Comparison of ENCODE assay signal across 18 mouse cellular contexts in genomic region chr15:93848830-93849229, GRCm38 (mm10).
"Had no signal": no experiment of that assay in that cellular context is flagged by ENCODE, and none has a peak within 500 bp of the region (broad histone marks: within the 10 kb centered on the region; RNA-seq: fewer than 3 reads in every experiment).

No protein-coding gene starts in this region.

- H3K9ac ChIP-seq: liver, embryonic 14.5 days; lung, embryonic 14.5 days; midbrain, embryonic 15.5 days; neural tube, embryonic 13.5 days; neural tube, embryonic 15.5 days had no signal

- H3K36me3 ChIP-seq: midbrain, embryonic 10.5 days; midbrain, embryonic 15.5 days; neural tube, embryonic 13.5 days; neural tube, embryonic 15.5 days had no signal

- H3K27ac ChIP-seq: liver, embryonic 14.5 days; midbrain, embryonic 10.5 days; midbrain, embryonic 15.5 days; neural tube, embryonic 13.5 days; neural tube, embryonic 15.5 days had no signal

- H3K4me1 ChIP-seq: midbrain, embryonic 10.5 days; midbrain, embryonic 15.5 days; neural tube, embryonic 13.5 days; neural tube, embryonic 15.5 days had no signal

- H3K4me2 ChIP-seq: lung, embryonic 14.5 days; midbrain, embryonic 15.5 days; neural tube, embryonic 13.5 days; neural tube, embryonic 15.5 days had no signal

- H3K9me3 ChIP-seq: midbrain, embryonic 10.5 days; midbrain, embryonic 15.5 days; neural tube, embryonic 13.5 days; neural tube, embryonic 15.5 days had no signal

- H3K4me3 ChIP-seq: midbrain, embryonic 10.5 days; midbrain, embryonic 15.5 days; myocyte; neural tube, embryonic 13.5 days; neural tube, embryonic 15.5 days had no signal

- H3K27me3 ChIP-seq: midbrain, embryonic 15.5 days; neural tube, embryonic 13.5 days; neural tube, embryonic 15.5 days had no signal

- ATAC-seq: midbrain, embryonic 15.5 days had no signal

- DNase-seq: lung, adult 18-20 months; lung, embryonic 14.5 days; lung, postnatal 10 days; lung, postnatal 4 days; retina, postnatal 1 day; right cerebral cortex, adult 18-20 months; right cerebral cortex, postnatal 25 days; right cerebral cortex, postnatal 4 days; spleen, adult 18-20 months; thymus, adult 18-20 months; thymus, postnatal 14 days; thymus, postnatal 36 days had no signal
